Mouse (Mus musculus) ovary, adult 18-20 months (tissue): ENCODE measurements at regions not wholly inside any gene's neighbourhood (a gene's known extent, or its start where the extent isn't known, plus 50 kb on each side); places are given as distances from the start of the nearest gene placed in this dataset.
"Not testable (repeated sequence)": the region's sequence is repeated elsewhere in the genome, so short reads cannot be mapped to it uniquely, and the experiment has no call there.

Experiments
- DNase-seq: peaks from one replicate; pipeline ENCODE4 v3.0.0; 2022; ENCODE audit warnings: low spot score, mixed read lengths

DNA sequence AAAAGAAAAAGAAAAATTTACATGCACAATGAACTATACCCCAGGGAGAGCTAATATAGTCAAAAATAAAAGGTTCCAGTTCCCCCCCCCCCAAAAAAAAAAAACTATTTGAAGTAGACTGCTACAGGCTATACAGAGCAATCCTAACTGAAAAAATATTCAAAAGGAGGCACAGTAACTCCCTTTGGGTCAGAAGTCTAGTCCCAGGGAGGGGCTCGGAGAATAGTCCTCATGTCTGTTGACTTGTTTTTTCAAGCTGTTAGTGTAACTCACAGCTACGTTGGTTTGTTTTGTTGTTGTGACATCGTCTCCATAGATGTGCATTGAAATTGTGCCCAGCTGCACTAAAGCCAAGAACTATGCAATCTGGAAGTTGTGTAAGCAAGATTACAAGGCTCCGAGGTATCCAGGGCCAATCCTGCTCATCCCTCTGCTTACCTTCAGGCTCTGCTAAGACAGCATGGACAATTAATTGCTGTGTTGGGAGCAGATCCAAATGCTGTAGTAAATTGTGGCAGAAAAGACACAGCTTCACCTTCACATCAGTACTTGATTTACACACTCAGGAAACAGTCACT, 137.2 kb upstream of the Pnpt1 start:
- DNase-seq: peak; percentile 12

DNA sequence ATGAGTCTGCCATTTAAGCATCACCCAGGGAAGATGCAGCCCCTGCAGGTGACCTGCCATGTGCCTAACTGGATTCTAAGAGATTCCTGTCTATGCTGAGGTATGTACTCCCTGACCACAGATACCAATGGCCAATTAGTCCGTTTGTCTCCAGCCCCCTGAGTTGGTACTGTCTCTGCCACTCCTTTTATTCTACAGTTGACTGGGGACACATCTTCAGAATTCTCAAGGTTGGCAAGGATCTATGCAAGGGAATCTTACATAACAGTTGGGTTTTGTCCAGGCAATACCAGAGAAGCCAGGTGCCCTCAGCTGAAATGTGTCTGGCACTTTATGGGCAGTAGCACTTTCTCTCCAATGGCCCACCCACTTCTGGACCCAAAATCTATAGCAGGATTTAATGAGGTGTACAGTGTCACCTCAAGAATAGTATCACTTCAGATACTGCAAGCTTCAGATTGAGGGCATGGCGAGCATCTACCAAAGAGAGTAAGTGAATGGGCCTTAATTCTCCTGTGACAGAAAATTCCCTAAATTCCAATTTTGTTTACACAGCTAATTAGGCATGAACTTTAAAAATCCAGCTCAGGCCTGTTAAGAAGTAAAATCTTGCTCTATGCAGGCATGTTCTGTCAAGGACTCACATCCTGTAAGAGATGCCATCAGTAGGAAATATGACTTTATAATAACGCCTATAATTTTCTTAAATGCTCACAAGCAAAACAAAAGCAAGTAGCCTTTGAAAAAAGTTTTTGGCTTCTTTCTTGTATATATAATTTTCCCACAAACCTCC, 132.0 kb upstream of the Pnpt1 start:
- DNase-seq: no peak

DNA sequence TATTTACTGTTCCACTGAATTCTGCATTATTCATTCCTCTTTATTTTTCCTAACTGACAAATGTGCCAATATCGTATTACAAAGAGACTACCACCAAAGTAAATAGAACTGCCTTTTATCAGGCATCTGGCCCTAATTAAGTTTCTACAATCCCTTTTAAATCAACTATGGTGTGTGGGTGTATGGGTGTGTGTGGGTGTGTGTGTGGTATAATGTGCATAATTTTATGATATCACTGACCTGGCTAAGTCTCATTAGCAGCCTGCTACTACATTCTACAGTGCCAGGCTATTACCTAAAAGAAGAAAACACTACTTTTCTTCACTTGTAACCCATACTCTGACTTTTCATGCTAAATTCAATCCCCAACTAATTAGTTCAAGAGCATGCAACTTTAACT, 131.3 kb upstream of the Pnpt1 start:
- DNase-seq: no peak

DNA sequence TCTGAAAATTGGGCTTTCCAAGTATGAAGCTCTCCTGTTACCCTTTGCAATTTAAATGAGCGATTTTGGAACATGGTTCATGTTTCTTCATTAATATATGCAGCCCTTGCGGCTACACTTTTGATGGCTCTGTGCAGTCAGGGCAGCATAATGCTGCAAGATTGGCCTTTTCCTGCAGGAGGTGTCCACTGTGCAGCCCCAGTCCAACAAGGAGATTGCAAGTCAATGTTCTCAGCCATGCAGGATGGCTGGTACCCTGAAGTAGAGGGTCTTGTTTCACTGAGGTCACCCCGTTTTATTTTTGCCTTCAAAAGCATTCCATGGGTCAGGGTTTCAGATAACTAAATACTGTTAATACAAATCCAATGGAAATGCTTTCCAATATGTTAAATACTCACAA, 130.9 kb upstream of the Pnpt1 start:
- no peak for DNase-seq

DNA sequence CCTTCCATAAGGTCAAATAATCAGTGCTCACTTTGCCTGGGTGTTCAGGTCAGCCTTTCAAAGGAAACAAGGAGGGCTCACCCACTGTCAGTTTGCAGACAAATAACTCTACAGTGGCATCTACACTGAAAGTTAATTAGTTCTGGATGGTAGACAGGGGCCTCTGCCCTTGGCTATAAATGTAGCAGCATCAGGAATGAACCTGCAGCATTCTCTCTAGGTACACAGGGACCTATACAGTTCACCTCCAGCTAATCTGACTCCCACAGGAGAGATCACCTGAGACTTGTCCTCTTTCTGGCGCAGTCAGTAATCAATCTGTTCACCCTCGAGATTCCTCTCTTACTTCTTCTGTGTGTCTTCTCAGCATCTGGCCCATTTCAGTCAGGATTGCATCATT, 130.3 kb upstream of the Pnpt1 start:
- no peak for DNase-seq

DNA sequence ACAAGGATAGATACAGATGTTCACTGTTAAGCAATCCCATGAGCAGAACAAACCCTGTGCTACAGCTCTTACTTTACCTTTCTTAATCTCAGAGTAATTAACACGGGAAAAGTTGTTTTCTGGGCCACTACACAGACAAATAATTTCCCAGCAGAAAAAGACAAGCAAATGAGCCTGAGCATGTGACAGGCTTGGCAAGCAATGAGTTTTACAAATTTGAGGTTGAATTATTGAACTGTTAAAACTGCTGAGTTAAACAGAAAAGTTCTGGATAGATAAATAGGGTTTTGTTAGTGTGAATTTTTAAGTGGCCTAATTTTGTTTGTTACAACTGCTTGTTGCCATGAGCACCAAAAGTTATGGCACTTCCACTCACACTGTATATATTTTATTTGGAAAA, 113.1 kb upstream of the Pnpt1 start:
- no peak for DNase-seq

DNA sequence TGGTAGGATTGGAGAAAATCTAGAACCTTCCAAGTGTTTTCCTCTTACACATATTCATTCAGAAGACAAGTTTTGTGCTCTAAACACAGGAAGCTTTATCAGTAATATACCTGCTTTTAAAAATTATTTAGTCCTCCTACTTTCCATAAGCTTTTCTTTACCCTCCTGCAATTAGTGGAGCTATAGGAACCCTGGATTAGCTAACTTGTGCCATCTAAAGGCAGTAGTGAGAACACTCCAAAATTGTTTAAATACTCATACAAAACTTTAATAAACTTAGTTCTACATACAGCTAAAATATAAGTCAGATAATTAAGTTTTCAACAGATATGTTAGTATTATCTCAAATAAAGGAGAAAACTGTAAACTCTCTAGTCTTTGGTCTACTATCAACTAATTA, 89.7 kb upstream of the Pnpt1 start:
- DNase-seq: no peak

DNA sequence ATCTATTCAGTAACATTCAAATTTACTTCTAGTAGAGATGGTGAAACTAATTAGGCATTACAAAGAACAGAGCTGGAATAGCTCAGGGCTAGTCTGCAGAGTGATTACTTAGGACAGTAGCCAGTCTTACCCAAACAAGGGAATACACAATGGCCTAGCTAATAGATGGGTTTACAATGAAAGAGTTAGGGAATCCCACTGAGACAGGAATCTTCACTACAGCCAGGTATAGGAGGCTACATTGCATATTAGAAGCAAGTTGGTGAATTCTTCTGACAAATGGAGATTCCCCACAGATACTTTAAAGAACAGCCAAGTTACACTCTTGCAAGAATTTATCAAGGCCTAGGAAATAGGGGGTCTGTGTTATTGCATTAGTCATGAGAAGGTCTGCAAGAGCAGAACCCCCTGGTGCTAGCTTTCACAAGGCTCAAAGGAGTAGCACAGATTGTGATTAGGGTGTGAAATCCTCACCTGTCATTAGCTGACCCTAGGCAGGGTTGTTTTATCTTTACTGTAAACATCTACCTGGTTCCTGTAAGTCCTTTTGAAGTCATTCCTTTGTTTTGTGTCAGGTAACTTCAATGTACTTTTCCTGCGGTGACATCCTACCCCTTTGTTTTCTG, 82.4 kb upstream of the Pnpt1 start:
- not testable (repeated sequence) for DNase-seq

DNA sequence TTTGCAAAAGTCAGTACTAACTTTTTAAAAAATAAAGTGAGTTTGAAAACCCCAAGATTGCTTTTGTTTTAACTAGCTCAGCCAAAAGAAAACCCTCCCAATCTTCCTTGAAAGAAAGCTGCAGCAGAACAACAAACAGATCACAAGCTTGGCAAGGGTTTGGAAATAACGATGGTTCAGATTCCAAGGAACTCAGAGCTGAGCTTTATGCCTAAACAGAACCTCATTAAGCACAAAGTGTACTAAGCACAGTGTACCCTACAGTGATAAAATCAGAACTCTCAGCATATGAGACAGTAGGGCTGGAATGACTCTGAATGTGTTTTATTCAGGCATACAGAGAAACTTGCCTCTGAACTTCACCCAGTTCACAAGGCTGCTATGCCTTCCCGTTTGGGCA, 77.9 kb upstream of the Pnpt1 start:
- no peak for DNase-seq

DNA sequence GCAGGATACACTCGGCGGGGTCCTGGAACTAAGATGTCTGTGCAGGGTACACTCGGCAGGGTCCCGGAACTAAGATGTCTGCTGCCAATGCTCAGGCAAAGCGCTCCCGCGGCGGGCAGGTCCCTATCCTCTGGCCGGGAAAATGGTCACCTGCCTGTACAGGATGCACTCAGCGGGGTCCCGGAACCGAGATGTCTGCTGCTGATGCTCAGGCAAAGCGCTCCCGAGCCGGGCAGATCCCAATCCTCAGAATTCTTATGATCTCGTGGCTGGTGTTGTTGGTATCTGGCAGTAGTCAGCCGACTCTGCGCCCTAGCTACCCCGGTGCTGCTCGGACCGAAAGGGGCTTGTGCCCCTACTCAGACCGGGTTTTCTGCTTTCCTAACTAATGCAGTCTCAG, 61.0 kb upstream of the Pnpt1 start:
- DNase-seq: not testable (repeated sequence)

DNA sequence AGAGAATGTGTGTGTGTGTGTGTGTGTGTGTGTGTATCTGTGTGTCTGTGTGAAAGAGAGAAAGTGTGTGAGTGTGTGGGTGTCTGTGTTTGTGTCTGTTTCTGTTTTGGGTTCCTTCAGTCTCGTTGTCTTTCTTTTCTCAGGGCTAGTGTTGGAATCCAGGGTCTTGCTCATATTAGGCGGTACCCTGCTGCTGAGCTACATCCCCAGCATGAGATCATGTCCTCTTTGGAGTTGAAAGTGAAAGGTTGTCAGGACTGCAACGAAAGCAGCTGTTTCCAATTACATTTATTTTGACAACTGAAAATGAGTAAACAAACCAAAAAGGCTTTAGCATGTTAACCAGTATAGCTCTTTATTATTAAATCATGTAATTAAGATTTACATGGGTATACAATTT, 58.3 kb upstream of the Pnpt1 start:
- no peak for DNase-seq
